Mouse (Mus musculus) heart, postnatal 10 days (tissue): ENCODE measurements at regions not wholly inside any gene's neighbourhood (a gene's known extent, or its start where the extent isn't known, plus 50 kb on each side); places are given as distances from the start of the nearest gene placed in this dataset.

ENCODE experiments used
- DNase-seq, 2 experiments: peaks; one replicate each; pipeline ENCODE4 v3.0.0; 2021
- intact Hi-C: fragments of 180-260 bp; cut with DNase I; formaldehyde crosslinking; loops from one replicate; pipeline ENCODE4 v1.15.1; 2025

GRCm38 (mm10) chr4:124451131-124451530 is 159.5 kb downstream of the 3100002H09Rik start:
- intact Hi-C loops, result no loop called here
- DNase-seq, result no peak

- intact Hi-C loops, result no loop called here
Observed at GRCm38 (mm10) chr4:124446615-124447014, 164.0 kb downstream of the 3100002H09Rik start.

DNA sequence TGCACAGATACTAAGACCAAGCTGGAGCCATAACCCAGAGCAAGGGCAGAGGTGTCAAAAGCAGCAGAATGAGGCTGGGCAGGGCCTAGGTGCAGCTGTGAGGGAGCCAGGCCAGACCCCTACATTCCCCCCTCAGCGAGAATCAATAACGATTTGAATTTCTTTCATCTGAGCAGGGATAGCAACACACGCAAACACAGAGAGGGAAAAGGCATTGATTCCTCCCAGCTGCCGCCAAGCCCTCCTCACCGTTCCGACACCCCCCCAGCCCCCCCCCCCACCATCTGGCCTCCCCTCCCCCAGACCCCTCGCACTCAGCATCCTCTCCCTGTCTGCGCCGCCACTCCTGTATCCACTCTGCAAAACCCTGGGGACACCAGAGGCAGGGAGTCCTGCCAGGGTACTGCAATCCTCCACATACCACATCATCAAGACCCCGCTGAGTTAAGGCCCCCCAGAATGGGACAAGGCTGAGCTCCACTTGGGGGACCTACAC is 166.9 kb downstream of the 3100002H09Rik start:
- intact Hi-C loops, result no loop called here
- DNase-seq, result no peak

More at GRCm38 (mm10) chr4:124446615-124447014, 164.0 kb downstream of the 3100002H09Rik start:
- peak; percentile 8 to 12 for DNase-seq

DNA sequence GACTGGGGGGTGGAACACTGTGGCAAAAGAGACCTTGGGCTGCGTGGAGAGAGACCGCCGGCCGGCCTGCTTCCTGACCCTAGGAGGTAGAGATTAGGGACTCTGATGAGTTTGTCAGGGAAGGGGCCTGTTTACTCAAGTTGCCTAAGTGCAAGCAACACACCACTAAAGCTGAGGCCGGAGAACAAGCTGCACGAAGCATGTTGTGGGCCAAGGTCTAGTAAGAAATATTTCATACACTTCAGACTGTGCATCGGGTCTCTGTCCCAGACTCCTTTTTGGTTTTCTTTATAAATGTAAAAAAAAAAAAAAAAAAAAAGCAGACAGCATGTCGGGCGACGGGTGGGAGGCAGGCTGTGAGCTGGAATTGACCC is 167.5 kb downstream of the 3100002H09Rik start:
- intact Hi-C loops, result no loop called here
- DNase-seq, result no peak

DNA sequence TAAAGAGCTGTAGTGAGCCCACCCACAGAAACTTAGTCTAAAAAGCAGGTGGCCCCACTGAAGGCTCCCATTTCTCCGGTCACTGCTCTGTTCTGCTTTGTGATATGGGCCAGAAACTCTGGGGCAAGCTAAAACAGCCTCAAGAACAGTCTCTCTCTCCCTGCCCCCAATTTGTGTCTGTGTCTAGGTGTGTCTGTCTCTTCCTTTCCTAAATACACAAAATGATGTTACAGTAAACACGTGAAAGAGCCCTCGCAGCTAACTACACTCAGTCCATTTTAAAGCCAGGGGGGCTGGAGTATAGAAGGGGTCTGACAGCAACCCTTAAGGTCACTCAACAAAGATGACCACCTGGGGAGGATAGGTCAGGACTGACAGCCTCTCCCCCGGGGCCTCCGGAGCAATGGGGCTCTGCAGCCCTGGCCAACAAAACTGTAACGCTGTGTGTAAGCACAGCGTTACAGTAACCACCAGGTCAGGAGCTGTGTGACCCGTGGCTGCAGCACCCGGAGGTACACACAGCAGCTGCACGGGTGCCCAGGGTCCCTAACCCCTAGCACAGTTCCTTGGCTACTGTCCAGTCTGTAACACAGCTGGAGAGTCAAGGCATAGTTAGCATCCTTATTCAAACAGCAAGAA is 168.0 kb downstream of the 3100002H09Rik start:
- no peak for DNase-seq
- intact Hi-C loops, result no loop called here

DNA sequence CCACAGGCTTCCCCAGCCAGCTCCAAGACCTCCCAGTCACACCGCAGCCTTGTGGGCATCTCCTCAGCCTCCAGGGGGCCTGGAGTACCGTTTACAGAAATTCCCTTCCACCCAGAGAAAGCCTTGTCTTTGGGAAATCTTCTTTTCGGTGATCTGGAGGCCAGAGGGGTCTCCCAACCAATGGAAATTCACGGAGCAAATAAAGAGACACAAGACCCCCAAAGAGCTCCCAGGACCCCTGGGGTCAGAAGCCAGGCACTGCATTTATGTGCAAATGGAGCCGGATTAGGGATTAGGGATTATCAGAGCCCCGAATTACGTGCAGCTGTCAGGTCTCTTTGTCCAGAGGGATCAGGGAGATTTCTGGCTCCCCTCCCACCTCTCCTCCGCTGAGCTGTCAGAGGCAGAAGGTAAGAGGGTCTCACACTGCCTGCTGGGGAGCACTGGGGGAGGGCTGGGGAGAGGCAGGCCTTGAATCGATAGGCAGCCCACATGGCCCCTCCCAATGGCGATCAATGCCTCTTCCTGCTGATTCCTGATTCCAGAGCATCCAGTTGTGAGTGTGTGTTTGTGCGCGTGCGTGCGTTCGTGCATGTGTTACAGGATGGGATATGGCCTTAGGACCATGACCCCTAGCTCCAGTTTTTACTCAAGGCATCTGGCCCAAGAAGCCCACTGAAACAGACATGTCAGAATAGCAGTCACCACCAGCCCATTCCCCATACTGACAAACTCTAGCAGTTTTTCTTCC is 168.7 kb downstream of the 3100002H09Rik start:
- no peak for DNase-seq
- intact Hi-C loops, result no loop called here

DNA sequence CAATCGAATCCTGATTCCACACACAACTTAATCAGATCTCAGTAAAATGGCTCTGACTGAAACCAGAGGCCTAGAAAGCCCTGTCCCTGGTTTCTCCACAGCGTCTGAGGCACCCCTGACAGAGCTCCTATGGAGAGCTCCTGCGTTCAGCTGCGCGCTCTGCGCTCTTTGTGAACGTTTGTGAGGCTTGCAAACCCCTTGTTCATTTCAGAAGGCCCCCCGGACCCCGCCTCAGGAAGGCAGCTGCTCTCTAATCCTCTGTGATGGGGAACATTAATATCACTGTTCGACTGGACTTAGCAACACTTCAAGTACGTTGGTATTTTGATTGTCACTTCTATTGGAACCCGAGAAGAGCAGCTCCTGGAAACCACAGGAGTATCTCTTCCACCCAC is 175.6 kb downstream of the 3100002H09Rik start:
- intact Hi-C loops, result no loop called here
- no peak for DNase-seq

DNA sequence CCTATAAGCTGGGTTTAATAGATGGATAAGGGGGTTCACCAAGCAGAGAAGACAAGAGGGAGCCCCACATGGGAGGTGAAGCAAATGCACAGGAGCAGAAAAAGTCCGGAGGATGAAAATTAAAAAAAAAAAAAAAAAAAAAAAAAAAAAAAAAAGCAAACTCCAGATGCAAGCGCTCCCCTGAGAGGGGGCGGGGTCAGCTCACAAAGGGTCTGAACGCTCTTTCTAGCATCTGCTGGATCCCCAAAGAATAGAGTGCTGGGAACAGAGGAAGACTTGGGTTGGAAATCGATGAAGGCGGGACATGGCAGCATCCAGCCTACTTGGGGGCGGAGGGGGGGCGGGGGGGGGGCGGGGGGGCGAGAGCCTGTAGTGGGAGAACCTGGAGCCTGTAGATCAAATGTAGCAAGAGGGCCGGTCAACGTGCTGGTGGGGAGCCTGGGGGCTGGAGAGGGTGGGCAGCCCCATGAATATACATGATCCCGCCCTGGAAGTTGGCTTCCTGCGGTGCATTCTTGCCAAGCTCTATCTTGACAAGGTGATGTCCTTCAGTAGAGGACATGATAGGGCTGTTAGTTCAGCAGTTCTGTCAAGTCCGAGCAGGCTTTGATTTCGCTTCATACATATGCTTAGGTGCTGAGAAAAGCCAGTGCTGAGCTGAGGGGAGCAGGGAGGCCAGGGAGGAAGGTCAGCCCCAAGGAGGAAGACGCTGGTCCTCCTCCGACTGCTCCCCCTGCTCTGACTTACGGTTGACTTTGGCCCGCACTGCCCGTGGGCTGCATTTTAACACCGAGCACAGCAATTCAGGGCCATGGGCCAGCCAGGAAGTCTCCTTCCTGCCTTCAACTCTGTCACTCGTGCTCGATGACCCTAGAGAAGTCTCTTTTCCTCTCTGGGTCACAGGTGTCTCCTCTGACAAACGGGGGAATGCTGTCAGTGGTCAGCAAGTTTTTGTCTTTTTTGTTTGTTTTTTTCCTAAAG is 176.3 kb downstream of the 3100002H09Rik start:
- intact Hi-C loops, result no loop called here
- peak; percentile 18 to 37 for DNase-seq

- peak in 1 of 2 experiments; percentile 4 for DNase-seq
- intact Hi-C loops, result no loop called here
Observed at GRCm38 (mm10) chr4:124433506-124433905, 177.1 kb downstream of the 3100002H09Rik start.

- no peak for DNase-seq
- intact Hi-C loops, result no loop called here
Observed at GRCm38 (mm10) chr4:124431193-124431592, 179.4 kb downstream of the 3100002H09Rik start.

- DNase-seq, result no peak
- intact Hi-C loops, result no loop called here
Observed at GRCm38 (mm10) chr4:124428844-124429243, 181.8 kb downstream of the 3100002H09Rik start.

DNA sequence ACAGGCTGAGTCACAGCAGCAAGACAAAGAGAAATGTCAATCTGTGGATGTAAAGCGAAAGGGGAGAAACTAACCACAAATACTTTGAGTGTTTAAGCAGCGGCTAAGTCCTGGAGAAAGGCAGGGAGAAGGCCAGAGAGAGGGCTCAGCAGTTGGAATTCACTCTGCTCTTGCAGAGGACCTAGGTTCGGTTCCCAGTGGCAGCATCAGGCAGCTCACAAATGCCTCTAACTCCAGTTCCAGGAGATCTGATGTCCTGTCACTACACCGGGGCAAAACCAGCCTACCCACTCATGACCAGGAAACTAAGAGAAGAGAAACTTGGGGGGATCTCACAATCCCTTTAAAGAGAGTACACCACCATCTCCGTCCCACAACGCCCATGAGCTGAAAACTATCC is 188.2 kb downstream of the 3100002H09Rik start:
- intact Hi-C loops, result no loop called here
- no peak for DNase-seq

GRCm38 (mm10) chr4:124418431-124418830 is 192.2 kb downstream of the 3100002H09Rik start:
- intact Hi-C loops, result no loop called here
- no peak for DNase-seq

DNA sequence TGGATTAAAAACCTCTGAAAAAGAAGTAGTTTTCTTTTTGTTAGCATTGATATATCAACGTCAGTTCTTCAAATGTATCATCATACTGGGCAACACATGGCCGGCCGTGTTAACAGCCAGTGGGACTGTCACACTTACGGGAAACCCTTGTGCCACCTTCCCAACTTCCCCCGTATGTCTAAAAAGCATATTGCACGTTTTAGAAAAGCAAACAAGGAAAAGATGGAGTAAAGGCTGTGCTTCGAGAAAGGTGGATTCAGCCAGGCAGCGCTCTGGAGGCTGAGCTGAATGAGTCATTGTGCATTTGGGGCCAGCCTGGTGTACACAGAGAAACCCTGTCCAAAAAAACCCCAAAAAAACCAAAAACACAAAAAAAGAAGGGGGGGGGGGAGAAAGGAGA is 193.4 kb downstream of the 3100002H09Rik start:
- intact Hi-C loops, result no loop called here
- DNase-seq, result no peak

DNA sequence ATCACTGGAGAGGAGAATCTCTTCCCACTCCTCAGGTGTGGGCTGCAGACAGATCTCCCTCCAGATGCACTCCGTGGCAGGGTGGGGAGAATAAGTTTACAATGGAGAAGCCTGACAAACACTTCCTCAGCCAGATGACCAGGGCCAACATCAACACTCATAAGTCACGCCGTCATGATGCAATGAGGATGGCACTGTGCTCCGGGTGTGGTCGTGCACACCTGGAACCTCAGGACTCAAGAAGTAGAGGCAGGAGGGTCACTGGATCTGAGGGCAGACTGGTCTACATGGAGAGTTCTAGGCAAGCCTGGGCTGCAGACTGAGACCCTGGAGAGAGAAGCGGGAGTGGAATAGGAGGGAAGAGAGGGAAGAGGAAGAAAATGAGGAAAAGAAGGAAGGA is 194.3 kb downstream of the 3100002H09Rik start:
- intact Hi-C loops, result no loop called here
- no peak for DNase-seq

GRCm38 (mm10) chr4:124414386-124414785 is 196.2 kb downstream of the 3100002H09Rik start:
- intact Hi-C loops, result no loop called here
- DNase-seq, result no peak

DNA sequence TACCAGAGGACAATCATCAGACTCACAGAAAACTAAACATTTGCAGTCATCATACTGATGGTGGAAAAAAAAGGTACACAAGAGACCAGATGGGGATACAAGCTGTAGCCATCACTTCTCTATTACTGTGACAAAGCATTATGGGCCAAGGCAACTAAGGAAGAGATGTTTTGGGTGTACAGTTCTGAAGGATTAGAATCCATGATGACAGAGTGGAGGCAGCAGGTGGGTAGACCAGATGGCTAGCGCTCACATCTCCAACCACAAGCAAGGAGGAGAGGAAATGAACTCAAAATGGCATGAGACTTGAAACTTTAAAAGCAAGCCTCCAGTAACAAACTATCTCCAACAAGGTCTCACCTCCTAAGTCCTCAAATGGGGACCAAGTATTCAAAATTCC is 201.3 kb downstream of the 3100002H09Rik start:
- intact Hi-C loops, result no loop called here
- no peak for DNase-seq

DNA sequence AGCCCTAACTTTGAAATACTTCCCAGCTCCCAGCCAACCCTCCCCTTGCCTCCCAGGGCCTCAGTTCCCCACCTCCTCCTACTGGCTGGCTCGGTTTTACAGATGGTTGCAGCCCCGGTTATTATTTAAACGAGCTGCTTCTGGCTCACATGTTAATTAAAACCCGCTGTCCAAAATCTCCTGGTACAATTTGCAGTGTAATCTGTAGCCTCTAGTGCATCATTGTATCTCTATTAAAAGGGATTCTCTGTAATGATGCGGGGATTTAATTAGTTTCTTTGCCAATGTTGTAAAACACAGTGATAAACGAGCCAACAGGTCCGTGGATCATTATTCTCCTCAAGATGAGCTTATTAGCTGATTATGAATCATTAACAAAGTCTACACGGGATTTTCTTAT is 208.5 kb downstream of the 3100002H09Rik start:
- intact Hi-C loops, result no loop called here
- DNase-seq, result no peak

GRCm38 (mm10) chr4:124400741-124401140 is 209.9 kb downstream of the 3100002H09Rik start:
- intact Hi-C loops, result no loop called here
- no peak for DNase-seq

- no peak for DNase-seq
- intact Hi-C loops, result no loop called here
Observed at GRCm38 (mm10) chr4:124400136-124400675, 210.4 kb downstream of the 3100002H09Rik start.

GRCm38 (mm10) chr4:124398354-124398753 is 212.2 kb downstream of the 3100002H09Rik start:
- intact Hi-C loops, result no loop called here
- DNase-seq, result no peak
